Mouse (Mus musculus) 416B (cell line): ENCODE results near the gene Mmachc.
"Not testable (repeated sequence)": the region's sequence is repeated elsewhere in the genome, so short reads cannot be mapped to it uniquely, and the experiment has no call there.

Source experiments
- DNase-seq: peaks from one replicate; pipeline ENCODE4 v3.0.0; 2011; ENCODE audit warnings: low read depth

Gene Mmachc

GRCm38 (mm10) chr4:116692146-116692545 is 16.1 kb downstream of the Mmachc start:
- no peak for DNase-seq

- no peak for DNase-seq
Observed at GRCm38 (mm10) chr4:116689309-116689876, 18.8 kb downstream of the Mmachc start.

GRCm38 (mm10) chr4:116687041-116687440 is 21.2 kb downstream of the Mmachc start:
- DNase-seq, result no peak

GRCm38 (mm10) chr4:116685402-116686061 is 22.7 kb downstream of the Mmachc start, which contains the start of gene Prdx1:
TSS of gene Prdx1 (plus strand) at chr4:116685544.
- peak; percentile 94 for DNase-seq

GRCm38 (mm10) chr4:116684665-116685064 is 23.5 kb downstream of the Mmachc start:
- DNase-seq, result peak; percentile 38

GRCm38 (mm10) chr4:116683957-116684356 is 24.2 kb downstream of the Mmachc start:
- DNase-seq, result peak; percentile 44

- not testable (repeated sequence) for DNase-seq
Observed at GRCm38 (mm10) chr4:116680521-116680920, 27.7 kb downstream of the Mmachc start.

- peak; percentile 47 for DNase-seq
Observed at GRCm38 (mm10) chr4:116679141-116679540, 29.1 kb downstream of the Mmachc start.

GRCm38 (mm10) chr4:116677808-116678207 is 30.4 kb downstream of the Mmachc start:
- DNase-seq, result peak; percentile 75

GRCm38 (mm10) chr4:116676027-116676426 is 32.2 kb downstream of the Mmachc start:
- DNase-seq, result peak; percentile 58

- peak; percentile 60 for DNase-seq
Observed at GRCm38 (mm10) chr4:116674761-116675160, 33.4 kb downstream of the Mmachc start.

- DNase-seq, result peak; percentile 94
Observed at GRCm38 (mm10) chr4:116672785-116673184, 35.4 kb downstream of the Mmachc start.

GRCm38 (mm10) chr4:116669291-116669690 is 38.9 kb downstream of the Mmachc start:
- DNase-seq, result no peak

GRCm38 (mm10) chr4:116668145-116668544 is 40.1 kb downstream of the Mmachc start:
- DNase-seq, result peak; percentile 90

GRCm38 (mm10) chr4:116666625-116667024 is 41.6 kb downstream of the Mmachc start:
- DNase-seq, result peak; percentile 42

GRCm38 (mm10) chr4:116661998-116662397 is 46.2 kb downstream of the Mmachc start:
- DNase-seq, result no peak

- DNase-seq, result no peak
Observed at GRCm38 (mm10) chr4:116660829-116661228, 47.4 kb downstream of the Mmachc start.

GRCm38 (mm10) chr4:116659916-116660315 is 48.3 kb downstream of the Mmachc start:
- not testable (repeated sequence) for DNase-seq

- DNase-seq, result no peak
Observed at GRCm38 (mm10) chr4:116659474-116659873, 48.7 kb downstream of the Mmachc start.

GRCm38 (mm10) chr4:116657971-116658370 is 50.2 kb downstream of the Mmachc start:
- DNase-seq, result no peak

GRCm38 (mm10) chr4:116655658-116656057 is 52.5 kb downstream of the Mmachc start:
- DNase-seq, result no peak

- peak; percentile 55 for DNase-seq
Observed at GRCm38 (mm10) chr4:116655100-116655499, 53.1 kb downstream of the Mmachc start.

- no peak for DNase-seq
Observed at GRCm38 (mm10) chr4:116653228-116653627, 55.0 kb downstream of the Mmachc start.
